Mouse (Mus musculus) forebrain, embryonic 11.5 days (tissue): ENCODE measurements at regions not wholly inside any gene's neighbourhood (a gene's known extent, or its start where the extent isn't known, plus 50 kb on each side); places are given as distances from the start of the nearest gene placed in this dataset.
A peak's percentile ranks its signal among the peaks of the same experiment; 100 is the strongest.
"Not testable (repeated sequence)": the region's sequence is repeated elsewhere in the genome, so short reads cannot be mapped to it uniquely, and the experiment has no call there.

Source experiments
- ATAC-seq: fragments of 200-750 bp; cut with Nextera tagmentation; replicated peaks from 2 replicates; pipeline ENCODE4 v1.8.0; 2017; ENCODE audit warnings: moderate TSS enrichment; ENCODE audit not compliant: low FRiP score
- DNase-seq: peaks from one replicate; pipeline ENCODE4 v3.0.0-alpha.2; 2017; ENCODE audit warnings: low spot score
- H3K27ac ChIP-seq: fragments of 300-500 bp; sonication (generic); 2 replicates; pipeline ENCODE4 v1.5.1; 2014; ENCODE audit warnings: low read depth, low read length
- H3K27me3 ChIP-seq: fragments of 300-500 bp; sonication (generic); 2 replicates; pipeline ENCODE4 v1.6.1; 2014; ENCODE audit warnings: mild to moderate bottlenecking, low read length, mixed read lengths; ENCODE audit not compliant: control insufficient read depth, insufficient read depth
- H3K36me3 ChIP-seq: fragments of 300-500 bp; sonication (generic); 2 replicates; pipeline ENCODE4 v1.6.1; 2014; ENCODE audit warnings: mild to moderate bottlenecking, low read length, moderate library complexity, mixed read lengths; ENCODE audit not compliant: control insufficient read depth, insufficient read depth
- H3K4me1 ChIP-seq: fragments of 300-500 bp; sonication (generic); replicated peaks from 2 replicates; pipeline ENCODE4 v1.6.1; 2014; ENCODE audit warnings: low read length, mixed read lengths; ENCODE audit not compliant: control insufficient read depth, insufficient read depth
- H3K4me2 ChIP-seq: fragments of 300-500 bp; sonication (generic); 2 replicates; pipeline ENCODE4 v1.6.1; 2014; ENCODE audit warnings: low read depth, mild to moderate bottlenecking, low read length, moderate library complexity, mixed read lengths; ENCODE audit not compliant: severe bottlenecking
- H3K4me3 ChIP-seq: fragments of 300-500 bp; sonication (generic); 2 replicates; pipeline ENCODE4 v1.5.1; 2014; ENCODE audit warnings: low read depth, low read length
- H3K9ac ChIP-seq: fragments of 300-500 bp; sonication (generic); 2 replicates; pipeline ENCODE4 v1.6.1; 2014; ENCODE audit warnings: low read length
- H3K9me3 ChIP-seq: fragments of 300-500 bp; sonication (generic); 2 replicates; pipeline ENCODE4 v1.6.1; 2016; ENCODE audit warnings: low read length, mixed read lengths; ENCODE audit not compliant: control insufficient read depth
- WGBS: fragments of 180-500 bp; shearing (Covaris S2); extraction: QIAGEN DNeasy Blood & Tissue Kit; methylation state at CpG from one replicate; pipeline ENCODE4 v1.1.7; 2014; 5-methylcytosine and 5-hydroxymethylcytosine counted together

- no peaks in the 10 kb centered on the region; the same call in none of the 2 replicates for H3K27me3 ChIP-seq
- no peaks in the 10 kb centered on the region for H3K9me3 ChIP-seq
- no peak overlapping the region for H3K4me3 ChIP-seq
- no peak overlapping the region; the same call in 1 of the 2 replicates for H3K9ac ChIP-seq
- ATAC-seq (peak; percentile 54; the same call in 1 of the 2 replicates), DNase-seq (no peak)
- no peak overlapping the region for H3K4me2 ChIP-seq
- 53% methylated on average over 7 of the region's 7 CpGs for WGBS
- no peaks in the 10 kb centered on the region for H3K36me3 ChIP-seq
- H3K4me1 ChIP-seq = peaks cover 3% of the 10 kb centered on the region; the same call in 1 of the 2 replicates
- H3K27ac ChIP-seq = no peak overlapping the region
These were observed 102.8 kb upstream of the Pfn2 start for GRCm38 (mm10) chr3:57950431-57951331.

DNA sequence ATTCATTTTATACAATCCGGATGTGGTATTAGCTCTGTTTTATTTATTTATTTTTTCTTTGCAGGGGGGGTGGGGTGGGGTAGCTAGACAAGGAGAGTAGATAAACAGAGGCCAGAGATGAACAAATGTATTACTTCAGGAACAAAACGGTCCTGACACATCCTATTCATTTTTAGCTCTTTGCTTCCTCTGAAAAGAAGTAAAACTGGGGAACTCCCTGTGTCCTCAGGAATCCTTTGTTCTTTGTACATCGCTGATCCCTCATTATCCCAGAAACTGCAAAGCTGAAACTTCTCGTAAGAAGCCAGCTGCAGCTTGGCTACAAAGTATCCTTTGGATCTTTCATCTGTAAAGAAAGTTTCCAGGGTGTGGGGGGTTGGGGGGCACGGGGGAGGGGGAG lies 103.6 kb upstream of the Pfn2 start:
- Histone ChIP-seq H3K36me3 (no peaks in the 10 kb centered on the region), H3K4me1 (peaks cover 3% of the 10 kb centered on the region; the same call in 1 of the 2 replicates), H3K9ac (no peak overlapping the region), H3K9me3 (no peaks in the 10 kb centered on the region), H3K4me2 (no peak overlapping the region), H3K27me3 (no peaks in the 10 kb centered on the region; the same call in none of the 2 replicates), H3K4me3 (no peak overlapping the region), H3K27ac (no peak overlapping the region)
- peak; percentile 49; the same call in 1 of the 2 replicates for ATAC-seq
- DNase-seq = no peak
- 13% methylated on average over 5 of the region's 5 CpGs for WGBS

DNA sequence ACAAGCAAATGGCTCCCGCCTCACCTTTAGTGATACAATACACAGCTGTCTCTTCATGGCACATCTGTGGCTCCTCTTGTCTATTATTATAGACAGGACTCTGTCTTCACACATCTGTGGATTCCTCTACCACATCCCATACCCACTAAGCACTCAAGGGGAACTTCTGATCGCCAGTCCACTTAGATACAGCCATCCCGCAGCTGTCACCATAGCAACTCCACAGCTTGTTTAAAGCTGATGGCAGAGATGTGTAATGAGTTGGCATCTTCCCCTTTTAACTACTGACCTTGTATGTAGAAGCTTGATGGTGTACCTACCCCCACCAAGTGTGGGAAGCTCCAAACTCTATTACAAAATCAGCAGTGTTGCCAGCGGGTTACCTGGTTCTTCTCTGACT lies 109.5 kb upstream of the Pfn2 start:
- Histone ChIP-seq H3K4me3 (no peak overlapping the region), H3K4me1 (no peaks in the 10 kb centered on the region), H3K4me2 (no peak overlapping the region), H3K36me3 (no peaks in the 10 kb centered on the region), H3K9ac (no peak overlapping the region), H3K9me3 (no peaks in the 10 kb centered on the region), H3K27ac (no peak overlapping the region), H3K27me3 (no peaks in the 10 kb centered on the region)
- ATAC-seq (no peak), DNase-seq (no peak)
- 89% methylated on average over 4 of the region's 4 CpGs for WGBS

GRCm38 (mm10) chr3:57963965-57964364 lies 116.1 kb upstream of the Pfn2 start:
- no peak overlapping the region for H3K4me2 ChIP-seq
- H3K9ac ChIP-seq = no peak overlapping the region
- WGBS = 90% methylated on average over 7 of the region's 7 CpGs
- no peak overlapping the region for H3K4me3 ChIP-seq
- H3K9me3 ChIP-seq = no peaks in the 10 kb centered on the region
- no peaks in the 10 kb centered on the region for H3K27me3 ChIP-seq
- no peak for ATAC-seq
- H3K27ac ChIP-seq = no peak overlapping the region
- no peaks in the 10 kb centered on the region for H3K36me3 ChIP-seq
- H3K4me1 ChIP-seq = no peaks in the 10 kb centered on the region
- no peak for DNase-seq

DNA sequence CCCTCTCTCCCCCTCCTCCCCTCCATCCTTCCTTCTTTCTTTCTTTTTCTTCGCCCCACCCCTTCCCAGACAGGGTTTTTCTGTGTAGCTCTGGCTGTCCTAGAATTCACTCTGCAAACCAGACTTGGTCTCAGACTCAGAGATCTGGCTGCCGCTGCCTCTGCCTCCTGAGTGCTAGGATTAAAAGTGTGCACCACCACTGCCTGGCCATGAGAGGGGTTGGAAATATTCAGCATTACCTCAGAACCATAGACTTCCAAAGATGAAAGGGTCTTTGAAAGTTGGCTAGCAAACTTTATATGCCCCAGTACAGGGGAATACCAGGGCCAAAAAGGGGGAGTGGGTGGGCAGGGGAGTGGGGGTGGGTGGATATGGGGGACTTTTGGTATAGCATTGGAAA lies 122.7 kb upstream of the Pfn2 start:
- not testable (repeated sequence) for H3K9ac ChIP-seq, H3K27me3 ChIP-seq, ATAC-seq, H3K36me3 ChIP-seq, H3K27ac ChIP-seq, DNase-seq, H3K4me3 ChIP-seq, H3K9me3 ChIP-seq, H3K4me1 ChIP-seq, H3K4me2 ChIP-seq
- 82% methylated on average over 2 of the region's 2 CpGs for WGBS

DNA sequence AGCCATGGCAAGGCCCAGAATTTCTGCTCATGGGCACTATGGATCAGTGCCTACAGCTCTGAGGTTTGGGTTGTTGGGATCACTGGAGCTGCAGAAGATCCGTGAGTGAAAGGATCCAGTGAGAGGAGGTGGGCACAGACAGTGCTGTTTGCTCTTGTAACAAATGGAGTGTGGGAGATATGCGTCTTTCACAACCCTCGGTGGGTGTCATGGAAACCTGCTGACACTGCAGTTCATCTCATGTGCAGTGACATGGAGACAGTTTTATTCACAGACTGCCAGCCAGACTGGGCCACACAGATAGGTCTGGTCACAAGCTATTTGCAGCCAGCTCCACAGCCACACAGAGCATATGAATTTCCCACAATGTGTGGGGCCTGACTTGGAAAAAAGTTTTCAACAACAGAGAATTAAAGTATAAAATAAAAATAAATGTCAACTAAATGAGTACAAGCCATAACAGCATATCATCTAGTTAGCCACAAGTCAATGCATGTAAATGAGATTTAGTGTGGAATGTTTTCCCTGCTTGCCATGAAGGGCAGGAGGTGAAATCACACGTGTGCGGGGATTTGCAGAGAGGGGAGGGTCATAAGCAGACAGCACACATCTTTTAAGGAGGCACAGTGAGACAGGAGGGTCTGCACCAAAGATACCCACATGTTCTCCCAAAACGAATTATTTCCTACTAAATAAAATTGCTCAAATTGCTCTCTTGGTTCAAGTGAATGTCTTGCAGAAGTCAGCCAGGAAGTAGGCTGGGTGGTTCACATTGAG lies 124.8 kb upstream of the Pfn2 start:
- Histone ChIP-seq H3K9ac (no peak overlapping the region), H3K4me2 (no peak overlapping the region), H3K27me3 (no peaks in the 10 kb centered on the region), H3K4me1 (no peaks in the 10 kb centered on the region), H3K27ac (no peak overlapping the region), H3K36me3 (no peaks in the 10 kb centered on the region), H3K9me3 (no peaks in the 10 kb centered on the region), H3K4me3 (no peak overlapping the region)
- no peak for ATAC-seq
- DNase-seq = no peak
- 70% methylated on average over 6 of the region's 6 CpGs for WGBS

DNA sequence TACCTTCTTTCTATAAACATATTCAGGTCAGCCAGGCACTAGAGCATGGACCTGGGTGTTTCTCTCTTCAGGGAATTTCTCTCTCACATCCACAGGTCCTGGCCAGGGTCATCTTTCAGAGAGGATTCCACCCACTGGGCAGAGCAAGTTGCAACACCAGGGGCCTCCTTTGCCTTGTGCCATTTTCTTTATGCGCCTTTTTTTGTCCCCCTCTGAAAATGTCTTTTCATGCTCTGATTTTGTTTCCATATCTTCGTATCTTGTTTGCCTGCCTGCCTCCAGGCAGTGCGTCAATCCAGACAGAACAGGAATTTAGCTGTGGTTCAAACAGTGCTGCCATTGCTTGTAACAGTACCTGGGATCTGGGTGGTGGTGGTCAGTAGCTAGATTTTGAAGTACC lies 125.7 kb upstream of the Pfn2 start:
- Histone ChIP-seq H3K9ac (no peak overlapping the region), H3K9me3 (no peaks in the 10 kb centered on the region), H3K27ac (no peak overlapping the region), H3K27me3 (no peaks in the 10 kb centered on the region), H3K4me1 (no peaks in the 10 kb centered on the region), H3K4me3 (no peak overlapping the region), H3K4me2 (no peak overlapping the region), H3K36me3 (no peaks in the 10 kb centered on the region)
- DNase-seq (no peak), ATAC-seq (no peak)
- WGBS = 80% methylated on average over 3 of the region's 3 CpGs

GRCm38 (mm10) chr3:57975379-57975778 lies 127.5 kb upstream of the Pfn2 start:
- DNase-seq = no peak
- Histone ChIP-seq H3K4me2 (no peak overlapping the region), H3K9me3 (no peaks in the 10 kb centered on the region), H3K4me1 (no peaks in the 10 kb centered on the region), H3K27me3 (no peaks in the 10 kb centered on the region), H3K4me3 (no peak overlapping the region), H3K9ac (no peak overlapping the region), H3K27ac (no peak overlapping the region), H3K36me3 (no peaks in the 10 kb centered on the region)
- ATAC-seq = no peak
- 69% methylated on average over 5 of the region's 5 CpGs for WGBS
